ENCODE assay signal across 16 mouse cellular contexts in the genomic region with DNA sequence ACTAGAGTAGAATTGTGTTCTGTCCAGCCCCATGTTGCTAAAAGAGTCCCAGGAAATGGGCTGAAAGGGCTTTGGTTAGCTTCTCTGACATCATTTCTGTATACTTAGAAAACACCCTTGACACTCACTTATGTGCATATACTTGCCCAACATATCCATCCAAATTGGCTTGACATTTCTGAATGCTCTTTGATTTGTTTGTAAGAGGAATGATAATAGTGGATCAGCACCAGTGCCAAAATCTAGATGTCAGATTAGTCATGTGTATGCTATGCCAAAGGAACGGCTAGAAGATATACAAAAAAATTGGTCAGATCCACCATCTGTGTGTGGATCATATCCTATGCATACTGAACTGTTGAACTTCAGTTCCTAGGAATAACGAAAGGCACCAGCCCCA.
"Had no signal": no experiment of that assay in that cellular context is flagged by ENCODE, and none has a peak within 500 bp of the region (broad histone marks: within the 10 kb centered on the region; RNA-seq: fewer than 3 reads in every experiment).

No protein-coding gene starts in this region.

- DNase-seq: heart, postnatal 10 days; heart, postnatal 14 days; heart, postnatal 36 days; heart, postnatal 4 days; kidney, adult 11 months; kidney, adult 18-20 months; kidney, adult 2 months; kidney, adult 8-10 months; kidney, adult 9 months; kidney, postnatal 10 days; kidney, postnatal 14 days; kidney, postnatal 25 days; kidney, postnatal 36 days; kidney, postnatal 4 days; layer of hippocampus, adult 9-11 months; layer of hippocampus, postnatal 36 days had no signal
